ENCODE assay signal across 11 mouse cellular contexts in the genomic region with DNA sequence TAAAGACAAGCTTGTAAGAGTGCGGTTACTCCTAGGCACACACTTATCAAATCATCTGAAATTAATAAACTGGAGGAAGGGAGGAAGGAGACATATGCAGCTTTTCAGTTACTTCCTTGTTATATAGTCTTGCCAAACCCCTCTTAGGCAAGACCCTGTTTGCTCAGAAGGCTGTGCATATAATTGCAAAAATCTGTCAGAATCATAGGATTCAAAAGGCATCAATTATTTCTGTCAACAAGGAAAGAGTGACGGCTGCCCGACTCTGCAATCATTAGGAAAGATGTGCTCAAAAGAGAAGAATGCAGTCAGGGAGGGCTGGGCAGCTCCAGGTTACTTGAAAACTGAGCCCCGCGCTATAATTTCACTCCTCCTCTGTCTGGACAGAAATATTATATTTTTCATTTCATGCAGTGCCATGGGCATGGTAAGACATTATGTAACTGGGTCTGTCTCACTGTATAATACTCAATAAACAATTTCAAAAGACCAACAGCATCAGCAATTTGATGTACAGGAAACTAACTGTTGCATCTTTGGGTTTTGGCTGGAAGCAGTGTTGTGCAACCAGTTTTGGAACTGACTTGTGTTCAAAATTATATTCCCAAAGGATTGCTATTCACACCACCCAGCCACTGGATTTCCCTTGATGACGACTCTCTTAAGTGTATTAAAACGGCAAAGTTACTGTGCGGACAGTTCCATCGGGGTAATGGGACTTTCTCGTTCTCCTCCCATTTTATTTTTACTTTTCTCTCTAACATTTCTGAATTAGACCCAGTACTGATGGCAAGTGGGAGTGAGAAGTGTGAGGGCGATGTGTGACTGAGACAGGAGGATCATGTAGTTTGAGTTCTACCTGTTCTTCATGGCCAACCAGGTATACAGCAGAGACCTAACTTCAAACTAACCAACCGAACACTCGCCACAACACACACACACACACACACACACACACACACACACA. TPM values are rescaled to one million over a fixed set of nuclear protein-coding genes. Genes with fewer than 3 reads are reported as not detected.
DNase-seq lines count a peak whose midpoint lies in the region; ATAC-seq lines count a peak whose summit lies in the region.
"Had no signal": no experiment of that assay in that cellular context is flagged by ENCODE, and none has a peak within 500 bp of the region (broad histone marks: within the 10 kb centered on the region; RNA-seq: fewer than 3 reads in every experiment).

No protein-coding gene starts in this region.

- H3K9me3 ChIP-seq in hindbrain, embryonic 12.5 days (replicated peaks), result no peaks in the 10 kb centered on the region
- H3K9me3 ChIP-seq in hindbrain, embryonic 11.5 days (ENCODE audit: control insufficient read depth, low read length), result no peaks in the 10 kb centered on the region
- H3K9me3 ChIP-seq in embryonic facial prominence, embryonic 15.5 days (replicated peaks), result no peaks in the 10 kb centered on the region
- H3K9me3 ChIP-seq in liver, embryonic 16.5 days (replicated peaks; ENCODE audit: control insufficient read depth, low read length), result no peaks in the 10 kb centered on the region

- H3K4me1 ChIP-seq in hindbrain, embryonic 12.5 days, result peaks cover 13% of the 10 kb centered on the region
- peaks cover 2% of the 10 kb centered on the region; the same call in 1 of the 2 replicates for H3K4me1 ChIP-seq in hindbrain, embryonic 11.5 days (replicated peaks; ENCODE audit: control insufficient read depth, insufficient read depth, low read length)
- H3K4me1 ChIP-seq in embryonic facial prominence, embryonic 15.5 days, result peaks cover 36% of the 10 kb centered on the region
- H3K4me1 ChIP-seq in liver, embryonic 16.5 days (ENCODE audit: control insufficient read depth, low read depth, low read length), result no peaks in the 10 kb centered on the region; the same call in none of the 2 replicates

- no peak overlapping the region for H3K9ac ChIP-seq in hindbrain, embryonic 12.5 days
- no peak overlapping the region for H3K9ac ChIP-seq in hindbrain, embryonic 11.5 days (ENCODE audit: low read depth, low read length)
- no peak overlapping the region for H3K9ac ChIP-seq in embryonic facial prominence, embryonic 15.5 days
- no peak overlapping the region for H3K9ac ChIP-seq in liver, embryonic 16.5 days (ENCODE audit: low read depth, low read length)

- H3K27me3 ChIP-seq in hindbrain, embryonic 12.5 days, result peaks cover 13% of the 10 kb centered on the region; the same call in 1 of the 2 replicates
- no peaks in the 10 kb centered on the region for H3K27me3 ChIP-seq in hindbrain, embryonic 11.5 days (ENCODE audit: control insufficient read depth, insufficient read depth, low read length)
- H3K27me3 ChIP-seq in embryonic facial prominence, embryonic 15.5 days, result no peaks in the 10 kb centered on the region
- H3K27me3 ChIP-seq in liver, embryonic 16.5 days (ENCODE audit: control insufficient read depth, insufficient read depth, low read depth, low read length), result peaks cover 5% of the 10 kb centered on the region

- intact Hi-C loops in left cerebral cortex, postnatal 25 days (cut with DNase I), result no loop called here

- no peak overlapping the region for H3K4me3 ChIP-seq in hindbrain, embryonic 12.5 days
- H3K4me3 ChIP-seq in hindbrain, embryonic 11.5 days (ENCODE audit: low read depth, low read length), result no peak overlapping the region
- H3K4me3 ChIP-seq in embryonic facial prominence, embryonic 15.5 days (replicated peaks), result no peak overlapping the region
- no peak overlapping the region for H3K4me3 ChIP-seq in liver, embryonic 16.5 days (ENCODE audit: low read depth, low read length)

- no peaks in the 10 kb centered on the region for H3K36me3 ChIP-seq in hindbrain, embryonic 12.5 days
- H3K36me3 ChIP-seq in hindbrain, embryonic 11.5 days (ENCODE audit: control insufficient read depth, insufficient read depth, low read length), result no peaks in the 10 kb centered on the region
- no peaks in the 10 kb centered on the region for H3K36me3 ChIP-seq in embryonic facial prominence, embryonic 15.5 days
- no peaks in the 10 kb centered on the region for H3K36me3 ChIP-seq in liver, embryonic 16.5 days (ENCODE audit: control insufficient read depth, insufficient read depth)

- no peak for ATAC-seq in hindbrain, embryonic 12.5 days (ENCODE audit: low FRiP score)
- no peak for ATAC-seq in hindbrain, embryonic 11.5 days (ENCODE audit: low FRiP score)
- no peak for ATAC-seq in embryonic facial prominence, embryonic 15.5 days (ENCODE audit: insufficient number of reproducible peaks, low FRiP score, low TSS enrichment, low read depth)
- no peak for ATAC-seq in liver, embryonic 16.5 days (ENCODE audit: low read depth)
- no peak for ATAC-seq in inflammation-experienced regulatory T-cells, adult 6 months

- no peak for DNase-seq in hindbrain, embryonic 11.5 days (ENCODE audit: low spot score)
- peak; percentile 48 for DNase-seq in 3T3-L1 (ENCODE audit: low read depth, low spot score)
- DNase-seq in adrenal gland, postnatal 36 days, result no peak
- no peak for DNase-seq in left cerebral cortex, postnatal 25 days (ENCODE audit: low spot score in 2 of 2)

- 77% methylated on average over 13 of the region's 13 CpGs for WGBS in hindbrain, embryonic 12.5 days
- WGBS in hindbrain, embryonic 11.5 days, result 80% methylated on average over 13 of the region's 13 CpGs
- 52% methylated on average over 13 of the region's 13 CpGs for WGBS in embryonic facial prominence, embryonic 15.5 days
- WGBS in liver, embryonic 16.5 days (ENCODE audit: insufficient replicate concordance), result 67% methylated on average over 13 of the region's 13 CpGs

- no peak overlapping the region for H3K27ac ChIP-seq in hindbrain, embryonic 12.5 days
- no peak overlapping the region for H3K27ac ChIP-seq in hindbrain, embryonic 11.5 days (ENCODE audit: low read depth, low read length)
- no peak overlapping the region for H3K27ac ChIP-seq in embryonic facial prominence, embryonic 15.5 days (replicated peaks)
- H3K27ac ChIP-seq in liver, embryonic 16.5 days (ENCODE audit: low read length), result no peak overlapping the region

- H3K4me2 ChIP-seq in hindbrain, embryonic 12.5 days (replicated peaks), result peak overlapping the region; percentile 85
- no peak overlapping the region for H3K4me2 ChIP-seq in hindbrain, embryonic 11.5 days (replicated peaks; ENCODE audit: low read depth, low read length)
- H3K4me2 ChIP-seq in embryonic facial prominence, embryonic 15.5 days (replicated peaks), result peak overlapping the region; percentile 97
- H3K4me2 ChIP-seq in liver, embryonic 16.5 days (ENCODE audit: low read depth, low read length), result peak overlapping the region; percentile 52; the same call in 1 of the 2 replicates

RNA-seq across cellular contexts. Expression of a gene that starts 1.1 kb away (rescaled TPM):
- polyA plus RNA-seq in hindbrain, embryonic 12.5 days (2016; fragmentation: Nextera tagmentation; extraction: Ambion mirVana), result 5.6 and 6.0 TPM in 2 replicates
- 3.9 and 4.5 TPM in 2 replicates for polyA plus RNA-seq in hindbrain, embryonic 11.5 days (2014; fragmentation: Nextera tagmentation; extraction: Ambion mirVana)
- 6.4 and 7.1 TPM in 2 replicates for polyA plus RNA-seq in embryonic facial prominence, embryonic 15.5 days (2015; fragmentation: Nextera tagmentation; extraction: Ambion mirVana)
- 5.9 and 6.8 TPM in 2 replicates for polyA plus RNA-seq in liver, embryonic 16.5 days (2015; fragmentation: Nextera tagmentation; extraction: Ambion mirVana)
- total RNA-seq in adrenal gland, postnatal 36 days (2021), result 1 to 10 TPM; 6.5 to 6.8 TPM
- total RNA-seq in left cerebral cortex, postnatal 25 days (2021), result 1 to 10 TPM; 8.1 to 9.8 TPM
- polyA plus RNA-seq in inflammation-experienced regulatory T-cells, adult 6 months (2017; shearing (Covaris generic)), result under 1 TPM; 0.40 to 0.71 (median 0.48) TPM

RNA-seq across cellular contexts. Expression of a gene that starts 41.3 kb away (rescaled TPM):
- polyA plus RNA-seq in hindbrain, embryonic 12.5 days (2016; fragmentation: Nextera tagmentation; extraction: Ambion mirVana), result not detected in 2 replicates
- not detected in 2 replicates for polyA plus RNA-seq in hindbrain, embryonic 11.5 days (2014; fragmentation: Nextera tagmentation; extraction: Ambion mirVana)
- 7.9 and 18.9 TPM in 2 replicates for polyA plus RNA-seq in embryonic facial prominence, embryonic 15.5 days (2015; fragmentation: Nextera tagmentation; extraction: Ambion mirVana)
- polyA plus RNA-seq in liver, embryonic 16.5 days (2015; fragmentation: Nextera tagmentation; extraction: Ambion mirVana), result not detected in 2 replicates
- total RNA-seq in adrenal gland, postnatal 36 days (2021), result not detected
- total RNA-seq in left cerebral cortex, postnatal 25 days (2021), result not detected
- not detected for polyA plus RNA-seq in inflammation-experienced regulatory T-cells, adult 6 months (2017; shearing (Covaris generic))
- total RNA-seq: adrenal gland, postnatal 25 days; gastrocnemius, postnatal 4 days had no signal
- polyA plus RNA-seq: stomach, embryonic 14.5 days had no signal
